Mouse (Mus musculus): ENCODE results near the gene Kif24. TPM values are rescaled to one million over a fixed set of nuclear protein-coding genes. Genes with fewer than 3 reads are reported as not detected.
A peak's percentile ranks its signal among the peaks of the same experiment; 100 is the strongest.

Gene Kif24
- polyA plus RNA-seq, 1 experiment = 0.61 TPM

DNA sequence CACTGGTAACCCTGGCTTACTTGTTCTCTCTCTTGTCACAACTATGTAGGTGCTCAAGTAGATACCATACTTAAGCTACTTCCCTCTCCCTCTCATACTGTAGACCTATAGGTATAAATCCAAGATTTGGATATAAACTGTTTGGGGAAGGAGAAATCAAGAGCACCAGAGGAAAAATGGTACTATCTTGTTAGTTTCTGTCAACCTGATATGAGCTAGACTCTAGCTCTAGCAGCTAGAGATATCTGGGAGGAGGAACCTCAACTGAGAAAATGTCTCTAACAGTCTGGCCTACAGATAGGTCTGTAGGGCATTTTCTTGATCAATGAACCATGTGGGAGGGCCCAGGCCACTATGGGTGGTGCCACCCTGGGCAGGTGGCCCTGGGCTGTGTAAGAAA is 63.5 kb downstream of the Kif24 start:
- DNase-seq (ENCODE audit: low spot score) = no peak

GRCm38 (mm10) chr4:41399904-41400303 is 64.8 kb downstream of the Kif24 start:
- DNase-seq (ENCODE audit: low spot score) = no peak

- no peak for DNase-seq (ENCODE audit: low spot score)
These were observed 66.3 kb downstream of the Kif24 start for GRCm38 (mm10) chr4:41398353-41398752.

DNA sequence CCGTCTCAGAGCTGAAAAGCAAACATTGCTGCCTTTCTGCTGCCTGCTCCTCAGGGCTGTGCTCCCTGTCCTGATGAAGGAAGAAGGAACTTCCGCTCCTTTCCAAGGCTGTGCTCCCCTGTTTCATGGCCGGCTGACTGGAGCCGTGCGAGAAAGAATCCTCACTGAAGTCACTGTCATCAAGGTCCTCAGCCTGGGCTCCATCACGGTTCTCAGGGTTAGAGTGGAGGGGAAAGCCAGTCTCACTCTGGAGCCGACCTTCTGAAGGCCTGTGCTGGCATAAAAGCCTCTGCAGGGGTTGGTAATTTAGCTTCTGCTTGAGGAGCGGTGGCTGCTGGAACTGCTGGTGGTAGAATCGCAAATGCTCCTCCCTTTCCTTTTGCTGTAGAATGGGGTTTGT is 70.0 kb downstream of the Kif24 start:
- no peak for DNase-seq (ENCODE audit: low spot score)

DNA sequence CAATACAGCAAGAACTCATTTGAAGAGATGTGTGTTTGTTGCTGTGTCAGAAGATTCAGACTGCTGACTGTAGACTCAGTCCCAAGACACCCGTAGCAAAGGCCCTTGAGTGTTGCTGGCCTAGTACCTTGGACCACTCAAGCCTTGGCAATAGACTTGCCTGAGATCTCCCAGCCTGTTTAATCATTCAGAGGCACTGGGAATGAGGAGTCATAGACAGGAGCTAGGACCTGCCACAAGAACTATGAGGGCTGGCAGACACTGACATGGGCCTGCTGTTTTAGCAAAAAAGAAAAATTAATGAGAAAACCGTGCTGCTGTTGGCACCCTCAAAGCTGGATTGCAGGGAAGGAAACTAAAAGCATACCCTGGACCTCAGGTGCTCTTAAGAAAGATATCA is 73.7 kb downstream of the Kif24 start:
- no peak for DNase-seq (ENCODE audit: low spot score)

DNA sequence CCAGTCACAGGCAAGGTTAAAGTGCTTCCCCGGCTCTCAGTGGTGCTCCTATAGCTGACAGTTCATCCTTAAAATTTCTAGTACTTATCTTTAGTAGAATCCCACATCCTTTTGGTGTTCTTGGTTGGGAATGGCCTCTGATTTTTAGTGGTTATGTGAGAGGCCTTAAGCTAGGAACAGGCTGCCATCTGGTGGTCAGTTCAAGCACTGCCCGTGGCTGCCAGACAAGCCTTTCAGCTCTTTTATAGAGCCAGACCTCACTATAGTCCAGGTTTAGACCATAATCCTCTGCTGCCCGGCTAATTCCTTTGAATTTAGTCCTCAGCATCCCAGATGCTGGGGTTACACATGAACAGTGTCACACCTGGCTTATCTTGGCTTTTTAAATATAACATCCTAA is 74.6 kb downstream of the Kif24 start:
- peak; percentile 56 for DNase-seq (ENCODE audit: low spot score)

DNA sequence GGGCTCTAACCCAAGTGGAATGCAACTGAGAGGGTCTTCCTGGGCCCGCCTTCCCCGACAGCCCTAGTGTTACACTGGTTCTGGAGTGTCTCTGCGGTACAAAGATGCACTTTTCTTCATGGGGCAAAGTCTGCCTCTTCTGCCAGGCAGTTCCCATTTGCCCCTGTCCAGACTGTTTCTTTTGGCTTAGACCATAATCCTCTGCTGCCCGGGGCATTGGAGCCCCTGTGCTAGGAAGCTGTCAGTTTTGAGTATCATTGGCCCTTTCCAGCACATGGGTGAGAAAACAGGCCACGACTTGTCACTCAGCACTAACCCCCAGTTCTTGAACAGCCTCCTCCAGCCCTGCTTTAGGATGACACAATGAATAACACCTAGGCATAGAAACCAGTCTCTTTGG is 75.4 kb downstream of the Kif24 start:
- DNase-seq (ENCODE audit: low spot score) = no peak

- DNase-seq (ENCODE audit: low spot score) = no peak
These were observed 76.1 kb downstream of the Kif24 start for GRCm38 (mm10) chr4:41388616-41389015.

DNA sequence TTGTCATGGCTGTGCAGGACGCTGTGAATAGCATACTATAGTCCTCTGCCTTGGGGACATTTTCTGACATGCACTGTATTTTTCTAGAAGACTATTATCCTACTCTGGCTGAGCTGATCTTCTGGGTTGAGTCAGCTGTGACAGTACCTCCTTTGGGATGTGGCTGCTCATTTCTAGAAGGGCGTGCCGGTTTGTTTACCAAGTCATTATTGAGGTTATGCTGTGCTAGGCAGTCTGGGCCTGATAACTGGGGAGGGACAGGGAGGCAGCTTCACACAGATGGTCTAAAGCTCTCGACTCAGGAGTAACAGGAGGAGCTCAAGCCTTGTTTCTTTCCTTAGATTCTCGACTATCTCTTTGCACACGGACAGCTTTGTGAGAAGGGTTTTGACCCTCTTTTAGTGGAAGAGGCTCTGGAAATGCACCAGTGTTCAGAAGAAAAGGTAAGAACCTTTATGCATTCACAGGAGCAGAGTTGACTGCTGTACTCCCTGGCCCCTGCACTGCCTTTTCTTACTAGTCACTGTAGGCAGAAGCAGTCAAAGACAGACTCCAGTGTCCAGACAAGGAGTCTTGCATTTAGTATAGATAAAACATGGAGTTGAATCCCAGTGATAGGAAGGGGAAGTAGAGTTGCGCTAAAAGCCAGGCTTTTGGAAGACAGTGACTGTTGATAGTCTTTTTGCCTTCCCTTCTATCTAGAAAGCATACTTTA is 76.8 kb downstream of the Kif24 start:
- no peak for DNase-seq (ENCODE audit: low spot score)

DNA sequence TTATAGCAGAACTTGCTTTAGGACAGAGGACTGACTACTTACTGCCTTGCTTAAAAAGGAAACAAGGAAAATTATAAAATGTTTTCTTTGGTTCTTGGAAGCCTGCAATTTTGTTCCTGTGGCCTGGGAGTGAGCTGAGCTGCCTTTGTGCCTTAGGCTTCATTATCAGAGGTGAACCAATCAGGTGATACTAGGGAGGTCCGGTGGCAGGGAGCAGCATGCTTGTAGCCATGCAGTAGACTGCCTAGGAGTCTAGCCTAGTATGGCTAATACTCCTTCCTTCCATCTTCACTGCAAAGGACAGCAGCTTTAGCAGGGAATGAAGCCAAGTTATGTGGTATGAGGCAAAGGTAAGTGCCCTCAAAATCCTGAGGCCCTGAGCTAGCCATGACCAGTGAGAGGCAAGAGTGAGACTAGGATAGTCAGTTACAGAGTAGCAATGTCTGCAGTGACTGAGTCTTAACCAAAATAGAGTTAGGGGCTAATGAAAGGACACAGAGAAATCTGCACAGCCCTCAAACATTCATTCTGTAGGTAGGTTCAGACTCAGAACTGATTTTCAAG is 78.2 kb downstream of the Kif24 start:
- no peak for DNase-seq (ENCODE audit: low spot score)

DNA sequence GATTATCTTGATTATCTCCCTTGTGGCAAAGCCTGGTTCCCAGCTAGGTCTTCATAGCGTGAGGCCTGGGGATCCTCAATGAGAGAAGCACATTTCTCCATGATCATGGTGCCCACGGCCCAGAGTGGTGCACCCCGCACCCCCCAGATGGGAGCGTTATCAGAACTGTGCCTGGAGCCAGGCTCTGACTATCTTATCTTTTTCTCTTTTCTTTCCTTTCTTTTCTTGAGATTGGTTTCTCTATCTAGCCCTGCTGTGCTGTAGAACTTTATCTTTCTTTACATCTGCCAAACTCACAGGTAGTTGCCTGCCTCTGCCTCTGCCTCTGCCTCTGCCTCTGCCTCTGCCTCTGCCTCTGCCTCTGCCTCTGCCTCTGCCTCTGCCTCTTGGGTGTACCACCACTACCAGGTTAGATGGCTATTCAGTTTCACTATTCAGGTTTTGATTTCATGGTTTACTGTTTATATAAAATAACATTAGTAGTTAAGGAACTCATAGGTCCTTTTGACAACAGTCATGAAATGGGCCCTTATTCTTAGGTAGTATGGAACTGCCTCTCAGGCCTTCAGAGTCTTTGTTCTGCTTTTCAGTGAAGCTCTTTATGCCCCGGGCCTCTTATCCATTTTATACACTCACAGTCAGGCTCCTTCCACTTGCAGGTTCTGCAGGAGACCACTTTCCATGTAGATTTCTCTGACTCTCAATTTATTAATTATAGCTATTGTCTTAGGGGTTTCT is 83.3 kb downstream of the Kif24 start:
- no peak for DNase-seq (ENCODE audit: low spot score)

DNA sequence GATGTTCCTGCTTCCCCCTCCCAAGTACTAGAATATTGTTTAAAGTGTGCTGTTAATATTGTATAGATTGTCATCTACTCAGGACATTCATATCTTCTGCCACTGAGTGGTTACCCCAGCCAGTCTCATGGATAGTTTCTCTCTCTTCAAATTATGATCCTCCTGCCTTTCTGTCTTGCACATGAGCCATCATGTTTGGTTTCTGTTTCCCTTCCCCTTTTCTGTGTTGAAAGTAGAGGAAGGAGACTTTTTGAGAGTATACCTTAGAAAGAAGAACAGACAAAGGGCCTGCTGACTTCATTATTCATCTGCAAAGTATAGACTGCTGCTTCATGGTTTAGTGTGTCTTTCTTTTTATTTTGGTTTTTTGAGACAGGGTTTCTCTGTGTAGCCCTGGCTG is 87.1 kb downstream of the Kif24 start:
- DNase-seq (ENCODE audit: low spot score) = no peak

DNA sequence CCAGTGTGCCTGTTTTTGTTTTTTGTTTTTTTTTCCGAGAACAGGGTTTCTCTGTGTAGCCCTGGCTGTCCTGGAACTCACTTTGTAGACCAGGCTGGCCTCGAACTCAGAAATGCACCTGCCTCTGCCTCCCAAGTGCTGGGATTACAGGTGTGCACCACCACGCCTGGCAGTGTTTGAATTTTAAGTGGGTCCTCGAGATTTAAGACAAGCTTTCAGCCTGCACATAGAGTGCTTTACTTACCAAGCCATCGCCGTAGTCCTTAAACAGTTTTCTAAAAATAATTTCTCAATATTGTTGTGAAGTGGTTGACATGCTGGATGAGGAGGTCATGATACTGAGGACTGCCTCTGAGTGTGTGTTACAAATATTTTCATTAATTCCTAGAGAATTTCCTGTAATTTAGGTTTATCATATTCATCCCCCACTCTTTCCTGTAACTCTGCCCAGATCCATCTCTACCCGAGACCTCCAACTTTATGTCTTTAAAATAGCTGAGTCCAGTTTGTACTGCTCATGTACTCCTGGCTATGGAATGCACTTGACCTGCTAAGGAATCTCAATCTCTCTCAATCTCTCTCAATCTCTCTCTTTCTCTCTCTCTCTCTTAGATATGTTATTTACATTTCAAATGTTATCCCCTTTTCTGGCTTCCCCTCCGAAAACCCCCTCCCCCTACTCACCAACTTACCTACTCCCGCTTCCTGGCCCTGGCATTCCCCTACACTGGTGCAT is 94.8 kb downstream of the Kif24 start:
- DNase-seq (ENCODE audit: low spot score) = no peak

DNA sequence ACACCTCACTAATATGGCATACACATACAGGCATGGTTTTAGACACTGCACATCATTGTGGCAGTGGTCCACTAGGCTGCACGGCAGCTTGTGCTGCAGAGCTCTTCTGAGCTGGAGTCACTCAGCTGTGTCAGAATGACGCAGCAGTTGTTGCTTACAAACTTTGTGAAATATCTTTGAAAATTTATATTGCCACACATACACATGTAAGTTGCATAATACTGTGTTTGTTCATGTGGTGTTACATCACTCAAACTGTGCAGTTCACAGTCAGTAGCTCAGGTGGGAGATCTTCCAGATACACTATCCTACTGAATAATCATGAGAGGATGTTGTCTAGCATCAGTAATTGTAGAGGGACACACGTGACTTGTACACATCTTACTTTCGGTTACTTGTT is 96.5 kb downstream of the Kif24 start:
- DNase-seq (ENCODE audit: low spot score) = no peak

GRCm38 (mm10) chr4:41361059-41361458 is 103.6 kb downstream of the Kif24 start:
- DNase-seq (ENCODE audit: low spot score) = no peak

GRCm38 (mm10) chr4:41359358-41359757 is 105.3 kb downstream of the Kif24 start:
- DNase-seq (ENCODE audit: low spot score) = no peak

DNA sequence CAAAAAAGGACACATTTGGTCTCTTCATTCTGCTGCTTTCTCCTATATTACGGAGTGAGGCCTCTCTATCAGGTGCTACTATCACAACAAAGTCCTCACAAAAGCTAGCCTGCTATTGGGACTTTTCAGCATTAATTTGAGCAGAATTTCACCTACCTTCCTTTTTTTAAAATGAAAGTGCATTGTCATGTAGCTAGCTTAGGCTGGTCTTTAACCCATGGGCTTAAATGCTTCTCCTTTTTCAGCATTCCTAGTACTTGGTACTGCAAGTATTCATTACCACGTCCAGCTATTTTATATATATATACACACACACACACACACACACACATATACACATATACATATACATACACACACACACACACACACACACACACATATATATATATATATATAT is 106.0 kb downstream of the Kif24 start:
- no peak for DNase-seq (ENCODE audit: low spot score)

- no peak for DNase-seq (ENCODE audit: low spot score)
These were observed 107.5 kb downstream of the Kif24 start for GRCm38 (mm10) chr4:41357154-41357553.

- no peak for DNase-seq (ENCODE audit: low spot score)
These were observed 111.4 kb downstream of the Kif24 start for GRCm38 (mm10) chr4:41353265-41353664.

GRCm38 (mm10) chr4:41352758-41353157 is 111.9 kb downstream of the Kif24 start:
- no peak for DNase-seq (ENCODE audit: low spot score)

GRCm38 (mm10) chr4:41349199-41349591 is 115.5 kb downstream of the Kif24 start:
- no peak for DNase-seq (ENCODE audit: low spot score)

GRCm38 (mm10) chr4:41348584-41349198 is 116.0 kb downstream of the Kif24 start, which contains the start of gene Ubap1:
Gene Ubap1, plus strand, starts transcription at chr4:41348996.
- peak; percentile 76 for DNase-seq (ENCODE audit: low spot score)
